Mouse (Mus musculus) neural tube, embryonic 12.5 days (tissue): ENCODE data around the gene Nfe2l1. TPM values are rescaled to one million over a fixed set of nuclear protein-coding genes. Genes with fewer than 3 reads are reported as not detected.
A peak's percentile ranks its signal among the peaks of the same experiment; 100 is the strongest.

ENCODE experiments used
- ATAC-seq: fragments of 200-750 bp; cut with Nextera tagmentation; 2 replicates; pipeline ENCODE4 v1.8.0; 2017; ENCODE audit warnings: low read depth, mild to moderate bottlenecking, moderate TSS enrichment, moderate library complexity; ENCODE audit not compliant: low FRiP score
- H3K27ac ChIP-seq: fragments of 300-500 bp; sonication (generic); 2 replicates; pipeline ENCODE4 v1.5.1; 2016
- H3K27me3 ChIP-seq: fragments of 300-500 bp; sonication (generic); replicated peaks from 2 replicates; pipeline ENCODE4 v1.6.1; 2016; ENCODE audit warnings: mild to moderate bottlenecking
- H3K36me3 ChIP-seq: fragments of 300-500 bp; sonication (generic); 2 replicates; pipeline ENCODE4 v1.6.1; 2016; ENCODE audit warnings: mild to moderate bottlenecking
- H3K4me1 ChIP-seq: fragments of 300-500 bp; sonication (generic); 2 replicates; pipeline ENCODE4 v1.6.1; 2016
- H3K4me2 ChIP-seq: fragments of 300-500 bp; sonication (generic); replicated peaks from 2 replicates; pipeline ENCODE4 v1.6.1; 2016; ENCODE audit warnings: mild to moderate bottlenecking
- H3K4me3 ChIP-seq: fragments of 300-500 bp; sonication (generic); 2 replicates; pipeline ENCODE4 v1.5.1; 2016
- H3K9ac ChIP-seq: fragments of 300-500 bp; sonication (generic); 2 replicates; pipeline ENCODE4 v1.6.1; 2016; ENCODE audit warnings: mild to moderate bottlenecking
- H3K9me3 ChIP-seq: fragments of 300-500 bp; sonication (generic); 2 replicates; pipeline ENCODE4 v1.6.1; 2016; ENCODE audit warnings: mild to moderate bottlenecking
- WGBS: fragments of 180-500 bp; shearing (Covaris S2); methylation state at CpG from one replicate; pipeline ENCODE4 v1.1.7; 2016; 5-methylcytosine and 5-hydroxymethylcytosine counted together
- polyA plus RNA-seq: library from polyadenylated mRNA; unstranded; fragments of >200 nt; fragmentation: Nextera tagmentation; extraction: Ambion mirVana; gene quantifications from 2 replicates; pipeline ENCODE4 v1.2.1, GENCODE M21; 2016

The Nfe2l1 gene
- polyA plus RNA-seq, 1 experiment from 2014 or later = 79.5 TPM

GRCm38 (mm10) chr11:96827917-96828316 lies 1.9 kb downstream of the Nfe2l1 start:
- Histone ChIP-seq H3K4me1 (peaks cover 63% of the 10 kb centered on the region), H3K9ac (no peak overlapping the region), H3K27ac (no peak overlapping the region), H3K9me3 (no peaks in the 10 kb centered on the region), H3K27me3 (no peaks in the 10 kb centered on the region), H3K4me3 (no peak overlapping the region), H3K36me3 (peaks cover 17% of the 10 kb centered on the region), H3K4me2 (peak overlapping the region; percentile 97)
- WGBS = 77% methylated on average over 9 of the region's 9 CpGs
- no peak for ATAC-seq

GRCm38 (mm10) chr11:96827062-96827581 lies 2.6 kb downstream of the Nfe2l1 start:
- Histone ChIP-seq H3K4me1 (peaks cover 65% of the 10 kb centered on the region), H3K9me3 (no peaks in the 10 kb centered on the region), H3K27me3 (no peaks in the 10 kb centered on the region), H3K4me3 (no peak overlapping the region), H3K9ac (peak overlapping the region; percentile 33; the same call in 1 of the 2 replicates), H3K36me3 (peaks cover 22% of the 10 kb centered on the region), H3K4me2 (peak overlapping the region; percentile 97), H3K27ac (no peak overlapping the region)
- no peak for ATAC-seq
- WGBS = 90% methylated on average over 12 of the region's 12 CpGs

GRCm38 (mm10) chr11:96826481-96826880 lies 3.3 kb downstream of the Nfe2l1 start:
- Histone ChIP-seq H3K36me3 (peaks cover 28% of the 10 kb centered on the region), H3K4me2 (peak overlapping the region; percentile 97), H3K4me1 (peaks cover 65% of the 10 kb centered on the region), H3K27me3 (no peaks in the 10 kb centered on the region), H3K27ac (no peak overlapping the region), H3K9me3 (no peaks in the 10 kb centered on the region), H3K9ac (peak overlapping the region; percentile 18; the same call in 1 of the 2 replicates), H3K4me3 (no peak overlapping the region)
- no peak for ATAC-seq
- WGBS = 64% methylated on average over 2 of the region's 2 CpGs

- WGBS = 43% methylated on average over 7 of the region's 7 CpGs
- H3K9me3 ChIP-seq = no peaks in the 10 kb centered on the region
- H3K36me3 ChIP-seq = peaks cover 44% of the 10 kb centered on the region
- peak overlapping the region; percentile 97 for H3K4me2 ChIP-seq
- ATAC-seq = no peak
- H3K4me1 ChIP-seq = peaks cover 60% of the 10 kb centered on the region
- no peak overlapping the region for H3K4me3 ChIP-seq
- H3K9ac ChIP-seq = peak overlapping the region; percentile 38; the same call in 1 of the 2 replicates
- H3K27me3 ChIP-seq = no peaks in the 10 kb centered on the region
- peak overlapping the region; percentile 88; the same call in 1 of the 2 replicates for H3K27ac ChIP-seq
Observed at GRCm38 (mm10) chr11:96824783-96825495, 4.8 kb downstream of the Nfe2l1 start.

- Histone ChIP-seq H3K27me3 (no peaks in the 10 kb centered on the region), H3K4me2 (peak overlapping the region; percentile 97), H3K4me1 (peaks cover 60% of the 10 kb centered on the region), H3K9me3 (no peaks in the 10 kb centered on the region), H3K4me3 (peak overlapping the region; percentile 56), H3K36me3 (peaks cover 52% of the 10 kb centered on the region), H3K9ac (peak overlapping the region; percentile 70), H3K27ac (peak overlapping the region; percentile 88)
- WGBS = 3% methylated on average over 22 of the region's 26 CpGs
- peak; percentile 88 for ATAC-seq
Observed at GRCm38 (mm10) chr11:96823880-96824782, 5.6 kb downstream of the Nfe2l1 start.

GRCm38 (mm10) chr11:96823471-96823837 lies 6.3 kb downstream of the Nfe2l1 start:
- H3K9ac ChIP-seq = peak overlapping the region; percentile 70
- peaks cover 55% of the 10 kb centered on the region for H3K4me1 ChIP-seq
- H3K27ac ChIP-seq = peak overlapping the region; percentile 66
- H3K9me3 ChIP-seq = no peaks in the 10 kb centered on the region
- peak; percentile 43 for ATAC-seq
- H3K4me2 ChIP-seq = peak overlapping the region; percentile 97
- no peaks in the 10 kb centered on the region for H3K27me3 ChIP-seq
- WGBS = 9% methylated on average over 13 of the region's 13 CpGs
- peaks cover 58% of the 10 kb centered on the region for H3K36me3 ChIP-seq
- H3K4me3 ChIP-seq = peak overlapping the region; percentile 56

GRCm38 (mm10) chr11:96822675-96823470 lies 6.9 kb downstream of the Nfe2l1 start:
- peaks cover 62% of the 10 kb centered on the region for H3K36me3 ChIP-seq
- peak overlapping the region; percentile 70 for H3K9ac ChIP-seq
- no peaks in the 10 kb centered on the region for H3K27me3 ChIP-seq
- no peak overlapping the region; the same call in 1 of the 2 replicates for H3K27ac ChIP-seq
- ATAC-seq = no peak
- H3K9me3 ChIP-seq = no peaks in the 10 kb centered on the region
- H3K4me3 ChIP-seq = peak overlapping the region; percentile 56
- 52% methylated on average over 4 of the region's 4 CpGs for WGBS
- peak overlapping the region; percentile 97 for H3K4me2 ChIP-seq
- peaks cover 50% of the 10 kb centered on the region for H3K4me1 ChIP-seq

- Histone ChIP-seq H3K4me3 (no peak overlapping the region), H3K27me3 (no peaks in the 10 kb centered on the region), H3K27ac (no peak overlapping the region), H3K9ac (no peak overlapping the region), H3K4me1 (peaks cover 41% of the 10 kb centered on the region), H3K36me3 (peaks cover 62% of the 10 kb centered on the region), H3K9me3 (no peaks in the 10 kb centered on the region), H3K4me2 (no peak overlapping the region)
- 97% methylated on average over 10 of the region's 10 CpGs for WGBS
- ATAC-seq = no peak
Observed at GRCm38 (mm10) chr11:96821956-96822355, 7.8 kb downstream of the Nfe2l1 start.

- 82% methylated on average over 8 of the region's 8 CpGs for WGBS
- no peak for ATAC-seq
Observed at GRCm38 (mm10) chr11:96818128-96818710, 11.5 kb downstream of the Nfe2l1 start.

GRCm38 (mm10) chr11:96816979-96817378 lies 12.8 kb downstream of the Nfe2l1 start:
- Histone ChIP-seq H3K9ac (no peak overlapping the region), H3K27ac (no peak overlapping the region), H3K4me2 (no peak overlapping the region), H3K4me1 (no peaks in the 10 kb centered on the region), H3K27me3 (no peaks in the 10 kb centered on the region), H3K36me3 (peaks cover 68% of the 10 kb centered on the region), H3K4me3 (no peak overlapping the region), H3K9me3 (no peaks in the 10 kb centered on the region)
- ATAC-seq = no peak
- WGBS = 74% methylated on average over 5 of the region's 5 CpGs

More at GRCm38 (mm10) chr11:96818128-96818710, 11.5 kb downstream of the Nfe2l1 start:
- Histone ChIP-seq H3K27me3 (no peaks in the 10 kb centered on the region), H3K9ac (no peak overlapping the region), H3K4me3 (no peak overlapping the region), H3K4me1 (peaks cover 5% of the 10 kb centered on the region), H3K9me3 (no peaks in the 10 kb centered on the region), H3K4me2 (no peak overlapping the region), H3K27ac (no peak overlapping the region), H3K36me3 (peaks cover 70% of the 10 kb centered on the region)

- Histone ChIP-seq H3K9ac (no peak overlapping the region), H3K4me1 (no peaks in the 10 kb centered on the region), H3K4me3 (no peak overlapping the region), H3K27ac (no peak overlapping the region), H3K27me3 (no peaks in the 10 kb centered on the region), H3K36me3 (peaks cover 68% of the 10 kb centered on the region), H3K4me2 (no peak overlapping the region), H3K9me3 (no peaks in the 10 kb centered on the region)
- 95% methylated on average over 1 of the region's 1 CpGs for WGBS
- no peak for ATAC-seq
Observed at GRCm38 (mm10) chr11:96816494-96816893, 13.3 kb downstream of the Nfe2l1 start.
